22 mouse cellular contexts compared by ENCODE assay signal in genomic region chr11:45621824-45622223, GRCm38 (mm10).
DNase-seq lines count a peak whose midpoint lies in the region; ATAC-seq and TF ChIP-seq lines count a peak whose summit lies in the region.
"Had no signal": no experiment of that assay in that cellular context is flagged by ENCODE, and none has a peak within 500 bp of the region (broad histone marks: within the 10 kb centered on the region; RNA-seq: fewer than 3 reads in every experiment).

No protein-coding gene starts in this region.

- no peak for TF ChIP-seq POLR2A in heart, adult 2 months (IDR thresholded peaks at IDR 0.05; ENCODE audit: insufficient read depth, low read depth, low read length)

- intact Hi-C loops in heart, adult 2 months (cut with DNase I): no loop called here
- intact Hi-C loops in gastrocnemius, postnatal 14 days (cut with DNase I; ENCODE audit: low total_unique reads): no loop called here

- H3K36me3 ChIP-seq in forebrain, embryonic 10.5 days (replicated peaks): no peaks in the 10 kb centered on the region
- H3K36me3 ChIP-seq in forebrain, embryonic 15.5 days: no peaks in the 10 kb centered on the region
- H3K36me3 ChIP-seq in heart, adult 2 months (ENCODE audit: control insufficient read depth, insufficient read depth, low read length): no peaks in the 10 kb centered on the region
- H3K36me3 ChIP-seq in hindbrain, postnatal 0 days (ENCODE audit: insufficient read depth, low read length): no peaks in the 10 kb centered on the region
- H3K36me3 ChIP-seq: embryonic facial prominence, embryonic 15.5 days; heart, embryonic 12.5 days; hindbrain, embryonic 10.5 days; hindbrain, embryonic 15.5 days had no signal

- peak; percentile 9 for DNase-seq in forebrain, embryonic 10.5 days (ENCODE audit: extremely low spot score, low spot score)
- peak; percentile 2 for DNase-seq in 3T3-L1 (ENCODE audit: low read depth, low spot score)
- peak; percentile 12 for DNase-seq in fibroblast of lung, adult 2 months (ENCODE audit: low read depth)
- DNase-seq in heart, adult 2 months: no peak
- no peak for DNase-seq in hindbrain, postnatal 0 days (ENCODE audit: low spot score)
- no peak for DNase-seq in gastrocnemius, postnatal 14 days
- DNase-seq: adrenal gland, adult 8-10 months; cerebellum, adult 8-10 months; cerebellum, postnatal 14 days; embryo, embryonic 11 days; gastrocnemius, adult 2 months; gastrocnemius, postnatal 36 days; kidney, adult 8-10 months had no signal

- H3K79me2 ChIP-seq in heart, adult 2 months (replicated peaks; ENCODE audit: control insufficient read depth, insufficient read depth, low read length): no peaks in the 10 kb centered on the region

- no peaks in the 10 kb centered on the region for H3K27me3 ChIP-seq in forebrain, embryonic 10.5 days (ENCODE audit: poor library complexity, severe bottlenecking)
- no peaks in the 10 kb centered on the region for H3K27me3 ChIP-seq in forebrain, embryonic 15.5 days
- H3K27me3 ChIP-seq in heart, adult 2 months (ENCODE audit: control insufficient read depth, insufficient read depth, low read length): no peaks in the 10 kb centered on the region
- no peaks in the 10 kb centered on the region for H3K27me3 ChIP-seq in hindbrain, postnatal 0 days (ENCODE audit: insufficient read depth, low read length)
- H3K27me3 ChIP-seq: embryonic facial prominence, embryonic 15.5 days; forebrain, embryonic 13.5 days; heart, embryonic 12.5 days; hindbrain, embryonic 15.5 days; Patski had no signal

- no peak for ATAC-seq in forebrain, embryonic 15.5 days (replicated peaks)
- ATAC-seq in CD4-positive, CD25-positive, alpha-beta regulatory T cell, adult 4 months: peak; percentile 96
- ATAC-seq in hindbrain, postnatal 0 days: no peak
- ATAC-seq: forebrain, embryonic 13.5 days; intestine, postnatal 0 days; Patski had no signal

- H3K27ac ChIP-seq in forebrain, embryonic 10.5 days: no peak overlapping the region
- no peak overlapping the region for H3K27ac ChIP-seq in forebrain, embryonic 15.5 days (replicated peaks)
- no peak overlapping the region for H3K27ac ChIP-seq in heart, adult 2 months
- no peak overlapping the region for H3K27ac ChIP-seq in hindbrain, postnatal 0 days
- H3K27ac ChIP-seq: embryonic facial prominence, embryonic 15.5 days; forebrain, embryonic 13.5 days; gastrocnemius, adult 2 months; hindbrain, embryonic 10.5 days; hindbrain, embryonic 15.5 days had no signal

- no peak overlapping the region for H3K9ac ChIP-seq in forebrain, embryonic 15.5 days (replicated peaks)
- H3K9ac ChIP-seq in heart, adult 2 months (ENCODE audit: low read depth, low read length): no peak overlapping the region
- H3K9ac ChIP-seq in hindbrain, postnatal 0 days (replicated peaks; ENCODE audit: low read length): no peak overlapping the region
- H3K9ac ChIP-seq: embryonic facial prominence, embryonic 15.5 days; forebrain, embryonic 13.5 days; heart, embryonic 12.5 days; hindbrain, embryonic 15.5 days had no signal

- 86% methylated on average over 2 of the region's 2 CpGs for WGBS in forebrain, embryonic 10.5 days
- WGBS in forebrain, embryonic 15.5 days: 93% methylated on average over 2 of the region's 2 CpGs
- 76% methylated on average over 2 of the region's 2 CpGs for WGBS in heart, adult 2 months
- 88% methylated on average over 2 of the region's 2 CpGs for WGBS in hindbrain, postnatal 0 days

- no peaks in the 10 kb centered on the region for H3K9me3 ChIP-seq in forebrain, embryonic 10.5 days
- H3K9me3 ChIP-seq in forebrain, embryonic 15.5 days: no peaks in the 10 kb centered on the region
- no peaks in the 10 kb centered on the region for H3K9me3 ChIP-seq in hindbrain, postnatal 0 days (ENCODE audit: low read length)
- H3K9me3 ChIP-seq: embryonic facial prominence, embryonic 15.5 days; forebrain, embryonic 13.5 days; heart, embryonic 12.5 days; hindbrain, embryonic 10.5 days; hindbrain, embryonic 15.5 days had no signal

- H3K4me3 ChIP-seq in forebrain, embryonic 10.5 days: no peak overlapping the region
- H3K4me3 ChIP-seq in forebrain, embryonic 15.5 days: no peak overlapping the region
- no peak overlapping the region for H3K4me3 ChIP-seq in heart, adult 2 months
- H3K4me3 ChIP-seq in hindbrain, postnatal 0 days (ENCODE audit: low read length): no peak overlapping the region
- H3K4me3 ChIP-seq: embryonic facial prominence, embryonic 15.5 days; forebrain, embryonic 13.5 days; gastrocnemius, adult 2 months; heart, embryonic 12.5 days; hindbrain, embryonic 10.5 days; hindbrain, embryonic 15.5 days had no signal

- no peak overlapping the region for H3K4me2 ChIP-seq in forebrain, embryonic 15.5 days (replicated peaks)
- H3K4me2 ChIP-seq in hindbrain, postnatal 0 days (ENCODE audit: low read depth, low read length): no peak overlapping the region
- H3K4me2 ChIP-seq: embryonic facial prominence, embryonic 15.5 days; forebrain, embryonic 13.5 days; heart, embryonic 12.5 days; hindbrain, embryonic 15.5 days had no signal

- TF ChIP-seq CTCF in heart, adult 2 months (IDR thresholded peaks at IDR 0.05): no peak
- no peak for TF ChIP-seq CTCF in hindbrain, postnatal 0 days (IDR thresholded peaks at IDR 0.05; ENCODE audit: low read depth)

- no peak for TF ChIP-seq EP300 in heart, adult 2 months (IDR thresholded peaks at IDR 0.05; ENCODE audit: insufficient read depth, low read depth, low read length)

- no peaks in the 10 kb centered on the region for H3K4me1 ChIP-seq in forebrain, embryonic 10.5 days
- no peaks in the 10 kb centered on the region for H3K4me1 ChIP-seq in forebrain, embryonic 15.5 days
- H3K4me1 ChIP-seq in heart, adult 2 months (ENCODE audit: control insufficient read depth, insufficient read depth, low read length): no peaks in the 10 kb centered on the region
- H3K4me1 ChIP-seq in hindbrain, postnatal 0 days (ENCODE audit: insufficient read depth, low read length): no peaks in the 10 kb centered on the region
- H3K4me1 ChIP-seq: embryonic facial prominence, embryonic 15.5 days; forebrain, embryonic 13.5 days; heart, embryonic 12.5 days; hindbrain, embryonic 10.5 days; hindbrain, embryonic 15.5 days had no signal

Comparison
In these comparisons a context has a peak if more than half of its experiments do, and no peak if none do; other contexts are left out.
1. DNase-seq: peak in forebrain, embryonic 10.5 days (single experiment), 3T3-L1 (single experiment) and fibroblast of lung, adult 2 months (single experiment); none in heart, adult 2 months (0 of 2), hindbrain, postnatal 0 days (single experiment) and gastrocnemius, postnatal 14 days (single experiment).